Mouse (Mus musculus) hematopoietic stem cell, adult 5-6 weeks (primary cell): Measurements from ENCODE around the gene Gsap. TPM values are rescaled to one million over a fixed set of nuclear protein-coding genes. Genes with fewer than 3 reads are reported as not detected.
"Not testable (repeated sequence)": the region's sequence is repeated elsewhere in the genome, so short reads cannot be mapped to it uniquely, and the experiment has no call there.

ENCODE experiments used
- ATAC-seq, 2 experiments: fragments of 125-278 bp in 1 of 2; replicated peaks in 1 of 2; 2 replicates each; pipeline ENCODE4 v1.8.0; 2016 to 2017; ENCODE audit warnings: inconsistent platforms in 2 of 2, mild to moderate bottlenecking in 2 of 2, moderate number of reproducible peaks in 2 of 2, low read depth in 1 of 2, moderate TSS enrichment in 1 of 2; ENCODE audit not compliant: low FRiP score in 2 of 2, poor library complexity in 2 of 2, severe bottlenecking in 2 of 2, insufficient read depth in 1 of 2, low TSS enrichment in 1 of 2
- total RNA-seq: library from RNA; stranded (forward); fragments of 172-1452, 232-1000 nt; gene quantifications from 2 replicates; pipeline ENCODE4 v1.2.3, GENCODE M21; 2017

Gsap gene
- total RNA-seq, 1 experiment from 2014 or later: 11.6 TPM

GRCm38 (mm10) chr5:21332119-21332518 lies 146.1 kb downstream of the Gsap start:
- peak; percentile 85 to 90 for ATAC-seq

GRCm38 (mm10) chr5:21342265-21342664 lies 156.2 kb downstream of the Gsap start:
- not testable (repeated sequence) for ATAC-seq

- no peak for ATAC-seq
Measured at GRCm38 (mm10) chr5:21348366-21348765, 162.3 kb downstream of the Gsap start.

GRCm38 (mm10) chr5:21351678-21352077 lies 165.6 kb downstream of the Gsap start:
- no peak for ATAC-seq

- no peak for ATAC-seq
Measured at GRCm38 (mm10) chr5:21358648-21359047, 172.6 kb downstream of the Gsap start.

GRCm38 (mm10) chr5:21363343-21363742 lies 177.3 kb downstream of the Gsap start:
- no peak for ATAC-seq

Other genes with a start within 250 kb of the Gsap start
- gene Rsbn1l, start 229.9 kb upstream of the Gsap start, total RNA-seq: 81.1 and 82.5 TPM in 2 replicates
- 44.0 and 64.5 TPM in 2 replicates for gene Ptpn12, start 130.3 kb upstream of the Gsap start, total RNA-seq
- gene Fgl2, start 186.4 kb downstream of the Gsap start, total RNA-seq: 30.7 and 36.7 TPM in 2 replicates
- not detected in 2 replicates for gene Ccdc146, start 238.4 kb downstream of the Gsap start, total RNA-seq
- 13.8 and 17.0 TPM in 2 replicates for gene Fam185a, start 238.7 kb downstream of the Gsap start, total RNA-seq